Mouse (Mus musculus) layer of hippocampus, adult 9-11 months (tissue): Measurements from ENCODE around the gene Sf1.

Experiments
- DNase-seq: peaks from one replicate; pipeline ENCODE4 v3.0.0; 2022

Gene Sf1

GRCm38 (mm10) chr19:6341453-6342077 lies 21.9 kb upstream of the Sf1 start:
- no peak for DNase-seq

- DNase-seq: no peak
Observed at GRCm38 (mm10) chr19:6342276-6342933, 21.1 kb upstream of the Sf1 start.

GRCm38 (mm10) chr19:6343066-6343925 lies 20.2 kb upstream of the Sf1 start:
- DNase-seq: no peak

GRCm38 (mm10) chr19:6343996-6344395 lies 19.5 kb upstream of the Sf1 start:
- no peak for DNase-seq

- DNase-seq: no peak
Observed at GRCm38 (mm10) chr19:6346023-6346422, 17.5 kb upstream of the Sf1 start.

GRCm38 (mm10) chr19:6346661-6347060 lies 16.8 kb upstream of the Sf1 start:
- no peak for DNase-seq

- DNase-seq: no peak
Observed at GRCm38 (mm10) chr19:6347615-6348014, 15.9 kb upstream of the Sf1 start.

GRCm38 (mm10) chr19:6348717-6349116 lies 14.8 kb upstream of the Sf1 start:
- DNase-seq: no peak

- DNase-seq: no peak
Observed at GRCm38 (mm10) chr19:6349215-6349983, 14.1 kb upstream of the Sf1 start.

- DNase-seq: no peak
Observed at GRCm38 (mm10) chr19:6351431-6352106, 11.9 kb upstream of the Sf1 start.

- no peak for DNase-seq
Observed at GRCm38 (mm10) chr19:6352107-6352505, 11.4 kb upstream of the Sf1 start.

GRCm38 (mm10) chr19:6354030-6354429 lies 9.5 kb upstream of the Sf1 start:
- DNase-seq: no peak

GRCm38 (mm10) chr19:6361291-6361690 lies 2.2 kb upstream of the Sf1 start:
- no peak for DNase-seq

GRCm38 (mm10) chr19:6363091-6363410 lies 439 bp upstream of the Sf1 start:
- DNase-seq: no peak

GRCm38 (mm10) chr19:6364317-6364725 lies 831 bp downstream of the Sf1 start:
- peak; percentile 92 for DNase-seq

GRCm38 (mm10) chr19:6364842-6365241 lies 1.4 kb downstream of the Sf1 start:
- DNase-seq: no peak

- no peak for DNase-seq
Observed at GRCm38 (mm10) chr19:6370175-6370574, 6.7 kb downstream of the Sf1 start.

- DNase-seq: no peak
Observed at GRCm38 (mm10) chr19:6372433-6372832, 8.9 kb downstream of the Sf1 start.

GRCm38 (mm10) chr19:6373539-6374400 lies 10.3 kb downstream of the Sf1 start:
- peak; percentile 49 for DNase-seq

- no peak for DNase-seq
Observed at GRCm38 (mm10) chr19:6374571-6374970, 11.1 kb downstream of the Sf1 start.

GRCm38 (mm10) chr19:6375423-6376254 lies 12.1 kb downstream of the Sf1 start:
- DNase-seq: no peak
